ENCODE assay signal across 8 mouse cellular contexts in genomic region chr2:181159771-181160170, GRCm38 (mm10). TPM values are rescaled to one million over a fixed set of nuclear protein-coding genes. Genes with fewer than 3 reads are reported as not detected.
DNase-seq lines count a peak whose midpoint lies in the region; ATAC-seq and TF ChIP-seq lines count a peak whose summit lies in the region.
"Had no signal": no experiment of that assay in that cellular context is flagged by ENCODE, and none has a peak within 500 bp of the region (broad histone marks: within the 10 kb centered on the region; RNA-seq: fewer than 3 reads in every experiment).

No protein-coding gene starts in this region.

- 0 out of 2 replicates have a peak overlapping the region, but pooled peaks have one; percentile 20 for H3K9ac ChIP-seq in forebrain, embryonic 16.5 days (replicated peaks; ENCODE audit: low read depth, low read length)
- H3K9ac ChIP-seq: limb, embryonic 13.5 days had no signal

- peak overlapping the region; percentile 29 for H3K4me2 ChIP-seq in forebrain, embryonic 16.5 days (ENCODE audit: low read length)
- H3K4me2 ChIP-seq: limb, embryonic 13.5 days had no signal

- no peak for TF ChIP-seq CTCF in brain, embryonic 14.5 days (IDR thresholded peaks at IDR 0.05; ENCODE audit: borderline replicate concordance, extremely low read depth, insufficient read depth, insufficient read length)

- no peaks in the 10 kb centered on the region for H3K27me3 ChIP-seq in forebrain, embryonic 16.5 days (replicated peaks; ENCODE audit: control insufficient read depth, insufficient read depth, low read length)

- peak; percentile 94 for ATAC-seq in forebrain, embryonic 16.5 days
- no peak for ATAC-seq in megakaryocyte, adult 5-6 weeks (ENCODE audit: poor library complexity, severe bottlenecking)

- no peak overlapping the region for H3K4me3 ChIP-seq in forebrain, embryonic 16.5 days (replicated peaks; ENCODE audit: low read length)
- H3K4me3 ChIP-seq: limb, embryonic 13.5 days had no signal

- intact Hi-C loops in left cerebral cortex, postnatal 14 days (cut with DNase I) = no loop called here

- H3K9me3 ChIP-seq in forebrain, embryonic 16.5 days (ENCODE audit: control insufficient read depth, low read length) = no peaks in the 10 kb centered on the region

- H3K4me1 ChIP-seq in forebrain, embryonic 16.5 days (replicated peaks; ENCODE audit: control insufficient read depth, insufficient read depth, low read length) = peaks cover 39% of the 10 kb centered on the region

- TF ChIP-seq POLR2A in brain, embryonic 14.5 days (IDR thresholded peaks at IDR 0.05; ENCODE audit: borderline replicate concordance, extremely low read depth, insufficient read depth, insufficient read length, poor library complexity, severe bottlenecking) = no peak

- no peaks in the 10 kb centered on the region for H3K36me3 ChIP-seq in forebrain, embryonic 16.5 days (ENCODE audit: control insufficient read depth, insufficient read depth)
- H3K36me3 ChIP-seq: limb, embryonic 13.5 days had no signal

- H3K27ac ChIP-seq in forebrain, embryonic 16.5 days (ENCODE audit: low read length) = peak overlapping the region; percentile 76
- H3K27ac ChIP-seq: limb, embryonic 13.5 days had no signal

- peak; percentile 48 for DNase-seq in ES-CJ7 (ENCODE audit: low read depth, low spot score)
- DNase-seq in brain, embryonic 14.5 days (ENCODE audit: low read depth) = peak; percentile 90
- DNase-seq in left cerebral cortex, postnatal 14 days (ENCODE audit: low spot score in 2 of 2) = peak; percentile 77 to 86
- DNase-seq in right cerebral cortex, postnatal 4 days = peak; percentile 59
- no peak for DNase-seq in B cell, adult 2 months

- WGBS in forebrain, embryonic 16.5 days = 3% methylated on average over 2 of the region's 2 CpGs

RNA-seq across cellular contexts. Expression of gene Eef1a2, which starts 3.0 kb away (rescaled TPM):
- 85.1 and 133 TPM in 2 replicates for polyA plus RNA-seq in brain, embryonic 14.5 days (2012; rRNA removed)
- 5.7 and 6.0 TPM in 2 replicates for polyA plus RNA-seq in forebrain, embryonic 16.5 days (2015; fragmentation: Nextera tagmentation; extraction: Ambion mirVana)
- 1,000 to 10,000 TPM; 1,193 to 1,221 TPM for total RNA-seq in left cerebral cortex, postnatal 14 days (2021)
- not detected in 2 replicates for total RNA-seq in megakaryocyte, adult 5-6 weeks (2015)
- not detected in 2 replicates for total RNA-seq in megakaryocyte, adult 5-6 weeks (2017)
- polyA plus RNA-seq: limb, embryonic 13.5 days had no signal

RNA-seq across cellular contexts. Expression of gene Kcnq2, which starts 24.7 kb away (rescaled TPM):
- polyA plus RNA-seq in brain, embryonic 14.5 days (2012; rRNA removed) = 64.8 and 105 TPM in 2 replicates
- 45.5 and 54.9 TPM in 2 replicates for polyA plus RNA-seq in forebrain, embryonic 16.5 days (2015; fragmentation: Nextera tagmentation; extraction: Ambion mirVana)
- total RNA-seq in left cerebral cortex, postnatal 14 days (2021) = 100 to 1,000 TPM; 179 to 188 TPM
- total RNA-seq in megakaryocyte, adult 5-6 weeks (2015) = not detected in 2 replicates
- total RNA-seq in megakaryocyte, adult 5-6 weeks (2017) = not detected in 2 replicates

RNA-seq across cellular contexts. Expression of gene Ppdpf, which starts 27.3 kb away (rescaled TPM):
- polyA plus RNA-seq in brain, embryonic 14.5 days (2012; rRNA removed) = 252 and 381 TPM in 2 replicates
- 433 and 453 TPM in 2 replicates for polyA plus RNA-seq in forebrain, embryonic 16.5 days (2015; fragmentation: Nextera tagmentation; extraction: Ambion mirVana)
- 100 to 1,000 TPM; 114 to 118 TPM for total RNA-seq in left cerebral cortex, postnatal 14 days (2021)
- 87.9 and 88.9 TPM in 2 replicates for total RNA-seq in megakaryocyte, adult 5-6 weeks (2015)
- 55.7 and 56.1 TPM in 2 replicates for total RNA-seq in megakaryocyte, adult 5-6 weeks (2017)

RNA-seq across cellular contexts. Expression of gene Ptk6, which starts 42.8 kb away (rescaled TPM):
- 0.04 and 0.05 TPM in 2 replicates for polyA plus RNA-seq in brain, embryonic 14.5 days (2012; rRNA removed)
- not detected in 2 replicates for polyA plus RNA-seq in forebrain, embryonic 16.5 days (2015; fragmentation: Nextera tagmentation; extraction: Ambion mirVana)
- under 1 TPM in 1 of 2 experiments, not detected in 1; 0.08 TPM for total RNA-seq in left cerebral cortex, postnatal 14 days (2021)
- total RNA-seq in megakaryocyte, adult 5-6 weeks (2015) = not detected in 2 replicates
- not detected in 2 replicates for total RNA-seq in megakaryocyte, adult 5-6 weeks (2017)
- polyA plus RNA-seq: limb, embryonic 13.5 days had no signal

RNA-seq across cellular contexts. Expression of gene Srms, which starts 53.2 kb away (rescaled TPM):
- polyA plus RNA-seq in brain, embryonic 14.5 days (2012; rRNA removed) = 0.14 and 0.33 TPM in 2 replicates
- polyA plus RNA-seq in forebrain, embryonic 16.5 days (2015; fragmentation: Nextera tagmentation; extraction: Ambion mirVana) = 0.08 and 0.09 TPM in 2 replicates
- total RNA-seq in left cerebral cortex, postnatal 14 days (2021) = under 1 TPM; 0.30 to 0.35 TPM
- not detected in 2 replicates for total RNA-seq in megakaryocyte, adult 5-6 weeks (2015)
- total RNA-seq in megakaryocyte, adult 5-6 weeks (2017) = not detected in 2 replicates

Comparison
In these comparisons a context has a peak if more than half of its experiments do, and no peak if none do; other contexts are left out.
1. DNase-seq: peak in ES-CJ7 (single experiment), brain, embryonic 14.5 days (single experiment), left cerebral cortex, postnatal 14 days (2 of 2) and right cerebral cortex, postnatal 4 days (single experiment); none in B cell, adult 2 months (0 of 2).
2. RNA of gene Eef1a2, which starts 3.0 kb away (total RNA-seq): 1,193 to 1,221 TPM in left cerebral cortex, postnatal 14 days; not detected in megakaryocyte, adult 5-6 weeks; every median in the first group is over 1,000 times any median in the second.
3. RNA of gene Kcnq2, which starts 24.7 kb away (total RNA-seq): 179 to 188 TPM in left cerebral cortex, postnatal 14 days; not detected in megakaryocyte, adult 5-6 weeks; every median in the first group is over 100 times any median in the second.